Mouse (Mus musculus) intestine, embryonic 14.5 days (tissue): ENCODE measurements at regions not wholly inside any gene's neighbourhood (a gene's known extent, or its start where the extent isn't known, plus 50 kb on each side); places are given as distances from the start of the nearest gene placed in this dataset.

Source experiments
- ATAC-seq: fragments of 200-750 bp; cut with Nextera tagmentation; replicated peaks from 2 replicates; pipeline ENCODE4 v1.8.0; 2017; ENCODE audit warnings: low read depth, moderate number of reproducible peaks, moderate TSS enrichment, moderate library complexity; ENCODE audit not compliant: low FRiP score, low TSS enrichment
- DNase-seq: peaks from one replicate; pipeline ENCODE4 v3.0.0-alpha.2; 2018; ENCODE audit warnings: low spot score
- H3K27ac ChIP-seq: fragments of 300-500 bp; sonication (generic); 2 replicates; pipeline ENCODE4 v1.5.1; 2014; ENCODE audit warnings: low read depth, mild to moderate bottlenecking, control low read depth
- H3K27me3 ChIP-seq: fragments of 300-500 bp; sonication (generic); replicated peaks from 2 replicates; pipeline ENCODE4 v1.6.1; 2014; ENCODE audit warnings: low read length, control low read depth; ENCODE audit not compliant: control insufficient read depth, insufficient read depth
- H3K36me3 ChIP-seq: fragments of 300-500 bp; sonication (generic); 2 replicates; pipeline ENCODE4 v1.6.1; 2014; ENCODE audit warnings: low read length, control low read depth; ENCODE audit not compliant: control insufficient read depth, insufficient read depth
- H3K4me1 ChIP-seq: fragments of 300-500 bp; sonication (generic); replicated peaks from 2 replicates; pipeline ENCODE4 v1.6.1; 2014; ENCODE audit warnings: low read length, control low read depth, mixed read lengths; ENCODE audit not compliant: control insufficient read depth, insufficient read depth
- H3K4me2 ChIP-seq: fragments of 300-500 bp; sonication (generic); 2 replicates; pipeline ENCODE4 v1.6.1; 2014; ENCODE audit warnings: low read length
- H3K4me3 ChIP-seq: fragments of 300-500 bp; sonication (generic); 2 replicates; pipeline ENCODE4 v1.5.1; 2014; ENCODE audit warnings: low read depth, low read length, control low read depth, mixed read lengths
- H3K9ac ChIP-seq: fragments of 300-500 bp; sonication (generic); 2 replicates; pipeline ENCODE4 v1.6.1; 2014; ENCODE audit warnings: mild to moderate bottlenecking, low read length
- H3K9me3 ChIP-seq: fragments of 300-500 bp; sonication (generic); 2 replicates; pipeline ENCODE4 v1.6.1; 2016; ENCODE audit warnings: low read length, control low read depth; ENCODE audit not compliant: control insufficient read depth
- WGBS: fragments of 180-500 bp; shearing (Covaris S2); extraction: QIAGEN DNeasy Blood & Tissue Kit; methylation state at CpG from one replicate; pipeline ENCODE4 v1.1.7; 2014; 5-methylcytosine and 5-hydroxymethylcytosine counted together

- no peaks in the 10 kb centered on the region for H3K27me3 ChIP-seq
- H3K9ac ChIP-seq, result no peak overlapping the region
- 17% methylated on average over 5 of the region's 5 CpGs for WGBS
- ATAC-seq, result no peak
- no peaks in the 10 kb centered on the region for H3K4me1 ChIP-seq
- no peak overlapping the region for H3K4me2 ChIP-seq
- DNase-seq, result peak; percentile 58
- no peak overlapping the region for H3K4me3 ChIP-seq
- H3K27ac ChIP-seq, result no peak overlapping the region
- H3K9me3 ChIP-seq, result no peaks in the 10 kb centered on the region
- H3K36me3 ChIP-seq, result no peaks in the 10 kb centered on the region
Observed at GRCm38 (mm10) chrX:107577501-107577900, 90.3 kb upstream of the Tbx22 start.
